Mouse (Mus musculus) E14TG2a.4 (cell line): Measurements from ENCODE around the gene Actn1.
A peak's percentile ranks its signal among the peaks of the same experiment; 100 is the strongest.

Source experiments
- H3K27me3 ChIP-seq: 2 replicates; pipeline ENCODE4 v1.6.1; 2014; ENCODE audit warnings: low read length, control low read depth; ENCODE audit not compliant: insufficient read depth
- H3K36me3 ChIP-seq: 2 replicates; pipeline ENCODE4 v1.6.1; 2014; ENCODE audit warnings: low read length, control low read depth; ENCODE audit not compliant: insufficient read depth
- H3K4me1 ChIP-seq: replicated peaks from 2 replicates; pipeline ENCODE4 v1.6.1; 2014; ENCODE audit warnings: low read depth, low read length, control low read depth
- H3K4me3 ChIP-seq: replicated peaks from 2 replicates; pipeline ENCODE4 v1.5.1; 2014; ENCODE audit warnings: mild to moderate bottlenecking, low read length
- H3K9me3 ChIP-seq: 2 replicates; pipeline ENCODE4 v1.6.1; 2014; ENCODE audit warnings: low read length, control low read depth
- CTCF ChIP-seq: conservative IDR thresholded peaks from 2 replicates; pipeline ENCODE4 v1.5.1; 2014; ENCODE audit warnings: low read length
- NANOG ChIP-seq: IDR thresholded peaks from 2 replicates; pipeline ENCODE4 v1.6.1; 2014; ENCODE audit warnings: borderline replicate concordance, low read length, mixed read lengths
- POU5F1 ChIP-seq: IDR thresholded peaks from 2 replicates; pipeline ENCODE4 v1.6.1; 2014; ENCODE audit warnings: low read length, borderline replicate concordance

Actn1 gene

GRCm38 (mm10) chr12:80153687-80154326 lies 106.4 kb downstream of the Actn1 start:
- peaks cover 17% of the 10 kb centered on the region for H3K4me1 ChIP-seq
- TF ChIP-seq POU5F1 (no peak), NANOG (no peak), CTCF (peak; percentile 55)
- H3K4me3 ChIP-seq = no peak overlapping the region
- no peaks in the 10 kb centered on the region for H3K36me3 ChIP-seq
- peaks cover 6% of the 10 kb centered on the region; the same call in 1 of the 2 replicates for H3K27me3 ChIP-seq
- peaks cover 11% of the 10 kb centered on the region for H3K9me3 ChIP-seq

GRCm38 (mm10) chr12:80153078-80153477 lies 107.1 kb downstream of the Actn1 start:
- H3K4me1 ChIP-seq = peaks cover 17% of the 10 kb centered on the region
- TF ChIP-seq CTCF = peak; percentile 37
- TF ChIP-seq NANOG = no peak

DNA sequence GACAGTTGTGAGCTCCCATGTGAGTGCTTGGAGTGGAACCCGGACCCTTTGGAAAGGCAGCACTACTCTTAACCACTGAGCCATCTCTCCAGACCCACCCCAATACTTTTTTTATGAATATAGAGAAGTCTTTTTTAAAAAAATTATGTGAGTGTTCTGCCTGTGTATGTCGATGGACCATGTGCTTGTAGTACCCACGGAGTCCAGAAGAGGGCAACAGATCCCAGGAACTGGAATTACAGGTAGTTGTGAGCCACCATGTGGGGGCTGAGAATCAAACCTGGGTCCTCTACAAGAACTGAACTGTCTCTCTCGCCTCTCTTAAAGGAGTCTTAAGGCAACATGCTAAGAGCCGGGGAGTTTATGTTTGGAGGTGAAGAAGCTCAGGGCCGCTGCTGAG lies 108.3 kb downstream of the Actn1 start:
- peaks cover 6% of the 10 kb centered on the region; the same call in 1 of the 2 replicates for H3K27me3 ChIP-seq
- H3K9me3 ChIP-seq = peaks cover 11% of the 10 kb centered on the region
- no peaks in the 10 kb centered on the region for H3K36me3 ChIP-seq
- TF ChIP-seq POU5F1 (no peak), CTCF (peak; percentile 75), NANOG (no peak)
- H3K4me1 ChIP-seq = peaks cover 28% of the 10 kb centered on the region
- H3K4me3 ChIP-seq = no peak overlapping the region

More at GRCm38 (mm10) chr12:80153078-80153477, 107.1 kb downstream of the Actn1 start:
- Histone ChIP-seq H3K27me3 (peaks cover 6% of the 10 kb centered on the region; the same call in 1 of the 2 replicates), H3K4me3 (no peak overlapping the region), H3K36me3 (no peaks in the 10 kb centered on the region), H3K9me3 (peaks cover 11% of the 10 kb centered on the region)

GRCm38 (mm10) chr12:80150624-80151023 lies 109.5 kb downstream of the Actn1 start:
- TF ChIP-seq NANOG (no peak), POU5F1 (no peak), CTCF (no peak)

DNA sequence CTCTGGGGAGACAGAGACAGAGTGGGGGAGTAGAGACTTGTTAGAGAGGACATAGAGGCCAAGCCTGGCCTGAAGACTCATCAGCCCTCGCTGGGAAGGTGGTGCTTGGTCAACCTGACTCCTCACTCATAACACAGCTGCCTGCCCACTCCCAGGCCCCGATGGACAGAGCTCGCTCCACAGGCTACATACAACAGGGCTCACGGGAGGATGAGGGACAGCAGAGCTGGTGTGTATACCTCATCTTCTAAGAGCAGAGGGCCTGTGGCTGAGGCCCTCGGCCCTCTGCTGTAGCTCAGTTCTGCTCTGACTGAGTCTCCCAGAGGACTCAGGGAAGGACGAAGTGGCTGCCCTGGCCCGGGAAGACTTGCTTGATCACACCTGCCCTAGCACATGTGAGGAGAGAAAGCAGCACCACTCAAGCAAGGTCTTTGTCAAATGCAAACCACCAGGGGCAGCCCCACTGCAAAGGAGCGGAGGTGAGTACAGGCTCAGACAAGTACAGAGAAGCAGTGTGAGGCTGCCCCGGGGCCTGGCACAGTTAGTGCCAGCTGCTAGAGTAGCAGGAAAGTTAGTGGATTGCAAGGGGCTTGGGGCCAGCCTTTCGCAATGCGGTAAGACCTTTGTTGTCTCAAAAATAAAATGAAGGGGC lies 112.5 kb downstream of the Actn1 start:
- H3K4me3 ChIP-seq = 0 out of 2 replicates have a peak overlapping the region, but pooled peaks have one; percentile 11
- TF ChIP-seq POU5F1 (no peak), CTCF (no peak), NANOG (no peak)
- no peaks in the 10 kb centered on the region for H3K36me3 ChIP-seq
- H3K27me3 ChIP-seq = 0 out of 2 replicates have a peak, but pooled peaks cover 2% of the 10 kb centered on the region
- H3K9me3 ChIP-seq = peaks cover 8% of the 10 kb centered on the region
- H3K4me1 ChIP-seq = peaks cover 40% of the 10 kb centered on the region

More at GRCm38 (mm10) chr12:80150624-80151023, 109.5 kb downstream of the Actn1 start:
- Histone ChIP-seq H3K36me3 (no peaks in the 10 kb centered on the region), H3K9me3 (peaks cover 11% of the 10 kb centered on the region), H3K27me3 (no peaks in the 10 kb centered on the region), H3K4me1 (peaks cover 38% of the 10 kb centered on the region), H3K4me3 (no peak overlapping the region; the same call in 1 of the 2 replicates)

- no peak for TF ChIP-seq NANOG
- TF ChIP-seq CTCF = peak; percentile 63
- Histone ChIP-seq H3K36me3 (no peaks in the 10 kb centered on the region), H3K9me3 (no peaks in the 10 kb centered on the region), H3K27me3 (0 out of 2 replicates have a peak, but pooled peaks cover 2% of the 10 kb centered on the region), H3K4me3 (no peak overlapping the region), H3K4me1 (peaks cover 39% of the 10 kb centered on the region)
These were observed 113.6 kb downstream of the Actn1 start for GRCm38 (mm10) chr12:80146227-80147223.

GRCm38 (mm10) chr12:80145365-80145764 lies 114.8 kb downstream of the Actn1 start:
- no peak overlapping the region for H3K4me3 ChIP-seq
- no peaks in the 10 kb centered on the region for H3K36me3 ChIP-seq
- peaks cover 28% of the 10 kb centered on the region for H3K4me1 ChIP-seq
- TF ChIP-seq CTCF = no peak
- TF ChIP-seq NANOG = no peak
- TF ChIP-seq POU5F1 = no peak
- no peaks in the 10 kb centered on the region for H3K9me3 ChIP-seq
- H3K27me3 ChIP-seq = peaks cover 11% of the 10 kb centered on the region

DNA sequence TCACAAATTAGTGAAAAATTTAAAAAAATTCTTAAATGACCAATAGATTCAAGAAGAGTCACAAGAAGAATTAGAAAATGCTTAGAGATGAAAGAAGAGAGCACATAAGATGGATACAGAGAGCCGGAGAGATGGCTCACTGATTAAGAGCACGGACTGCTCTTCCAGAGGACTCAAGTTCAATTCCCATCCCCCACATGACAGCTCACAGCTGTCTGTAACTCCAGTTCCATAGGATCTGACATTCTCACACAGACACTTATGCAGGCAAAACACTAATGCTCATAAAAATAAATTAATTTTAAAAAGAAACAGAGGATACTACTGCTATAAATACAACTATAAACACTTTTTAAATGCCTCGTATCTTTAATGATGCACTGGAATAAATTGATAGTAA lies 115.3 kb downstream of the Actn1 start:
- H3K9me3 ChIP-seq = no peaks in the 10 kb centered on the region
- H3K4me3 ChIP-seq = no peak overlapping the region
- H3K4me1 ChIP-seq = peaks cover 23% of the 10 kb centered on the region
- no peaks in the 10 kb centered on the region for H3K36me3 ChIP-seq
- H3K27me3 ChIP-seq = peaks cover 16% of the 10 kb centered on the region
- no peak for TF ChIP-seq CTCF
- no peak for TF ChIP-seq NANOG
- no peak for TF ChIP-seq POU5F1
